Mouse (Mus musculus): ENCODE measurements around the gene Tgm2.

DNA sequence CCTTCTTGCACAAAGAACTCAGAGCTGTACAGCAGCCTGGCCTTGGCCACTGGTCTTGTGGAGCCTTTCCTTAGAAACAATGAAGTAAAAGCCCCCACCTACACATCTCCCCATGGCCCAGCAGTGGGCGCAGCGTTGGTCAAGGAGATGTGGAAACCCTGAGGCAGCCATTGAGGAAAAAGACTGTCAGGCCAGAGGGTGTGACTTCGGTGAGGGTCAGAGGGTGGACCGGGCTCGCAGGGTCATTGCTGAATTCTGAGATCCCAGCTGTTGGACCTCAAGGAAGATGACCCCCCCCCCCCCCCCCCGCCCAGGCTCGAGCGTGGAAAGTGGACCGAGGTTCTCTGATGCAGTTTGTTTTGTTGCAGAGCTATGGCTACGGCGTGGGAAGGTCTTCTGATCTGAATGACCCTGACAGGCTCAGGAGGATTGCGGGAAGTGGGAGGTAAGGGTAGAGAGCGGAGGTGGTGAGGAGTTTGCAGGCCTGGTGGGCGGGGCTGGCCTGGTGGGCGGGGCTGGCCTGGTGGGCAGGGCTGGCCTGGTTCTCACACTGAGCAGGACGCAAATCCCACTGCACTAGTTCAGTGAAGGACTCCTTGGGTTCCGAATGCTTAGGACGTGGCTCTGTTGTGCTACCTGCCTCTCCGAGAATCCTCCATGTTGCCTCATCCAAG, 32.6 kb upstream of the Tgm2 start:
- TF ChIP-seq CTCF (IDR thresholded peaks at IDR 0.05; ENCODE audit: low read depth) (no peak), EP300 (IDR thresholded peaks at IDR 0.05; ENCODE audit: low read depth) (no peak)

Data from liver, embryonic 14.5 days (tissue).